Mouse (Mus musculus) stomach, postnatal 0 days (tissue): ENCODE measurements at regions not wholly inside any gene's neighbourhood (a gene's known extent, or its start where the extent isn't known, plus 50 kb on each side); places are given as distances from the start of the nearest gene placed in this dataset.

Experiments used
- CTCF ChIP-seq: IDR thresholded peaks from 2 replicates; pipeline ENCODE4 v1.5.1; 2016; ENCODE audit warnings: antibody characterized with exemption, low read depth, mild to moderate bottlenecking, moderate library complexity
- EP300 ChIP-seq: optimal IDR thresholded peaks from 2 replicates; pipeline ENCODE3; 2016; ENCODE audit warnings: antibody characterized with exemption

- TF ChIP-seq CTCF (no peak), EP300 (no peak)
Measured at GRCm38 (mm10) chr11:71670111-71671050, 79.3 kb upstream of the Wscd1 start.
